ENCODE assay signal across 21 mouse cellular contexts in the genomic region with DNA sequence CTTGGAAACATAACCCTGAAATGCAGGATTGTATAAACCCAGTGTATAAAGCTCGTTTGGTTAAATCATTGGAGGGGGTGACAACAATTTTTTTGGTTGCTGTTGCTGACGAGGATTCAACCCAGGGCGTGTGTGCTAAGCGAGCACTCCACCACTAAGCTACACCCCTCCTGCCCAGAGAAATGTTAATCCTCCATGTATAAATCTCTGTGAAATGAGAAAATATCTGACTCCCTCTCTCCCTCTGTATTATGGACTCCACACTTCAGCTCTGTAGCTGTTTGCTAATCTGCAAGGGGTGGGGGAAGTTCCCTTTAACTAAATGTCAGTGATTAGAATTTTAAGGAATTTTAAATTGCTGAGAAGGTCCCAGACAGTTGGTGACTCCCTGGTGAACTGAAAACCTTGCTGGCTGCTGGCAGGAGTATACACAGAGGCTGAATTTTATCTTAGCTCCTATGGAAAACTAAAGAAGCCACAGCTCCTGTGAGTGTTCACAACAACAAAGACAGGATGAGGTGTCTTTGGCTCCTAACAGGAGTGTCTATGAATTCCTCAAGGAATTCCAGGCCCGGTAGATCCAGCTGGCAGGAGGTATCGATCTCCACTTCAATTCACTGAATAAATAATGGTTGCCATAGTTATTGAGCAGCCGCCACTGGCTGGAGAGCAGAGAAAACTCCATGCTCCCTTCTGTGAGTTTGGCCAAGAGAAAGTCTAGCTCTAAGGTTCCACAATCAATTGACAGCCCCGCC. TPM values are rescaled to one million over a fixed set of nuclear protein-coding genes. Genes with fewer than 3 reads are reported as not detected.
DNase-seq lines count a peak whose midpoint lies in the region; ATAC-seq and TF ChIP-seq lines count a peak whose summit lies in the region.
"Had no signal": no experiment of that assay in that cellular context is flagged by ENCODE, and none has a peak within 500 bp of the region (broad histone marks: within the 10 kb centered on the region; RNA-seq: fewer than 3 reads in every experiment).

No protein-coding gene starts in this region.

- H3K4me1 ChIP-seq in embryonic facial prominence, embryonic 11.5 days (ENCODE audit: control insufficient read depth, insufficient read depth, low read length), result no peaks in the 10 kb centered on the region
- H3K4me1 ChIP-seq in embryonic facial prominence, embryonic 10.5 days, result peaks cover 30% of the 10 kb centered on the region
- peaks cover 8% of the 10 kb centered on the region; the same call in 1 of the 2 replicates for H3K4me1 ChIP-seq in hindbrain, embryonic 15.5 days (replicated peaks)
- peaks cover 7% of the 10 kb centered on the region; the same call in 1 of the 2 replicates for H3K4me1 ChIP-seq in midbrain, embryonic 16.5 days (ENCODE audit: control insufficient read depth, insufficient read depth, low read length)
- H3K4me1 ChIP-seq: liver, embryonic 15.5 days had no signal

- H3K9me3 ChIP-seq in embryonic facial prominence, embryonic 11.5 days (replicated peaks; ENCODE audit: control insufficient read depth, low read length), result no peaks in the 10 kb centered on the region
- no peaks in the 10 kb centered on the region for H3K9me3 ChIP-seq in embryonic facial prominence, embryonic 10.5 days
- no peaks in the 10 kb centered on the region for H3K9me3 ChIP-seq in hindbrain, embryonic 15.5 days
- no peaks in the 10 kb centered on the region for H3K9me3 ChIP-seq in midbrain, embryonic 16.5 days (replicated peaks; ENCODE audit: control insufficient read depth, low read length, poor library complexity, severe bottlenecking)
- H3K9me3 ChIP-seq: G1E; heart, embryonic 15.5 days; limb, embryonic 15.5 days; liver, embryonic 15.5 days had no signal

- H3K4me3 ChIP-seq in embryonic facial prominence, embryonic 11.5 days (ENCODE audit: low read depth, low read length), result no peak overlapping the region
- H3K4me3 ChIP-seq in embryonic facial prominence, embryonic 10.5 days, result no peak overlapping the region
- H3K4me3 ChIP-seq in hindbrain, embryonic 15.5 days, result no peak overlapping the region
- H3K4me3 ChIP-seq in midbrain, embryonic 16.5 days (ENCODE audit: low read depth, low read length), result no peak overlapping the region
- no peak overlapping the region for H3K4me3 ChIP-seq in left cerebral cortex, adult 2 months
- H3K4me3 ChIP-seq: heart, embryonic 15.5 days; limb, embryonic 15.5 days; liver, embryonic 15.5 days had no signal

- H3K27ac ChIP-seq in embryonic facial prominence, embryonic 11.5 days (replicated peaks; ENCODE audit: low read depth, low read length), result no peak overlapping the region
- no peak overlapping the region for H3K27ac ChIP-seq in embryonic facial prominence, embryonic 10.5 days (replicated peaks)
- 0 out of 2 replicates have a peak overlapping the region, but pooled peaks have one; percentile 3 for H3K27ac ChIP-seq in hindbrain, embryonic 15.5 days (replicated peaks)
- peak overlapping the region; percentile 20; the same call in 1 of the 2 replicates for H3K27ac ChIP-seq in midbrain, embryonic 16.5 days (ENCODE audit: low read length)
- no peak overlapping the region for H3K27ac ChIP-seq in left cerebral cortex, adult 2 months
- H3K27ac ChIP-seq: heart, embryonic 15.5 days; kidney, postnatal 0 days; limb, embryonic 15.5 days; liver, embryonic 15.5 days; macrophage had no signal

- no peak for TF ChIP-seq CTCF in left cerebral cortex, adult 2 months (IDR thresholded peaks at IDR 0.05)

- no peak overlapping the region for H3K4me2 ChIP-seq in embryonic facial prominence, embryonic 11.5 days (ENCODE audit: low read depth, low read length)
- H3K4me2 ChIP-seq in hindbrain, embryonic 15.5 days, result no peak overlapping the region
- no peak overlapping the region for H3K4me2 ChIP-seq in midbrain, embryonic 16.5 days (ENCODE audit: low read length)
- H3K4me2 ChIP-seq: heart, embryonic 15.5 days; limb, embryonic 15.5 days; liver, embryonic 15.5 days had no signal

- no peaks in the 10 kb centered on the region for H3K27me3 ChIP-seq in embryonic facial prominence, embryonic 11.5 days (ENCODE audit: control insufficient read depth, insufficient read depth, low read length)
- H3K27me3 ChIP-seq in embryonic facial prominence, embryonic 10.5 days (replicated peaks; ENCODE audit: low read depth, poor library complexity, severe bottlenecking), result no peaks in the 10 kb centered on the region
- H3K27me3 ChIP-seq in hindbrain, embryonic 15.5 days, result no peaks in the 10 kb centered on the region
- no peaks in the 10 kb centered on the region for H3K27me3 ChIP-seq in midbrain, embryonic 16.5 days (ENCODE audit: control insufficient read depth, insufficient read depth, low read depth, low read length)
- H3K27me3 ChIP-seq: heart, embryonic 15.5 days; limb, embryonic 15.5 days had no signal

- no peak for DNase-seq in embryonic facial prominence, embryonic 11.5 days (ENCODE audit: low spot score)
- DNase-seq in embryonic facial prominence, embryonic 10.5 days (ENCODE audit: low spot score), result no peak
- DNase-seq in retina, embryonic 14.5 days (ENCODE audit: low spot score), result peak; percentile 55
- no peak for DNase-seq in retina, postnatal 1 day
- DNase-seq in left cerebral cortex, adult 2 months (ENCODE audit: extremely low spot score in 1 of 2, low spot score in 2 of 2), result no peak
- DNase-seq in heart, postnatal 25 days (ENCODE audit: low spot score), result no peak
- DNase-seq: cerebellum, adult 9-10 months; embryo, embryonic 11 days; gastrocnemius, postnatal 10 days; heart, adult 18-20 months; kidney, adult 18-20 months; right cerebral cortex, adult 18-20 months; thymus, postnatal 14 days had no signal

- peak; percentile 23; the same call in 1 of the 2 replicates for ATAC-seq in embryonic facial prominence, embryonic 11.5 days (replicated peaks; ENCODE audit: insufficient number of reproducible peaks, low FRiP score, low TSS enrichment, low read depth)
- ATAC-seq in hindbrain, embryonic 15.5 days (ENCODE audit: low FRiP score, low read depth), result peak; percentile 45; the same call in 1 of the 2 replicates
- peak; percentile 65; the same call in 1 of the 2 replicates for ATAC-seq in midbrain, embryonic 16.5 days

- H3K36me3 ChIP-seq in embryonic facial prominence, embryonic 11.5 days (replicated peaks; ENCODE audit: control insufficient read depth, insufficient read depth, low read depth, low read length), result no peaks in the 10 kb centered on the region
- no peaks in the 10 kb centered on the region for H3K36me3 ChIP-seq in embryonic facial prominence, embryonic 10.5 days (replicated peaks)
- H3K36me3 ChIP-seq in hindbrain, embryonic 15.5 days, result no peaks in the 10 kb centered on the region
- no peaks in the 10 kb centered on the region for H3K36me3 ChIP-seq in midbrain, embryonic 16.5 days (ENCODE audit: control insufficient read depth, insufficient read depth, low read length)
- H3K36me3 ChIP-seq: G1E; heart, embryonic 15.5 days; limb, embryonic 15.5 days; liver, embryonic 15.5 days had no signal

- WGBS in embryonic facial prominence, embryonic 11.5 days, result 61% methylated on average over 8 of the region's 8 CpGs
- WGBS in embryonic facial prominence, embryonic 10.5 days, result 60% methylated on average over 8 of the region's 8 CpGs
- WGBS in hindbrain, embryonic 15.5 days, result 54% methylated on average over 8 of the region's 8 CpGs
- 24% methylated on average over 8 of the region's 8 CpGs for WGBS in midbrain, embryonic 16.5 days

- intact Hi-C loops in left cerebral cortex, adult 2 months (cut with DNase I), result no loop called here
- intact Hi-C loops in heart, postnatal 25 days (cut with DNase I), result no loop called here

- no peak overlapping the region for H3K9ac ChIP-seq in embryonic facial prominence, embryonic 11.5 days (replicated peaks; ENCODE audit: low read length)
- H3K9ac ChIP-seq in hindbrain, embryonic 15.5 days, result no peak overlapping the region
- no peak overlapping the region for H3K9ac ChIP-seq in midbrain, embryonic 16.5 days (ENCODE audit: low read depth, low read length)
- H3K9ac ChIP-seq: heart, embryonic 15.5 days; limb, embryonic 15.5 days; liver, embryonic 15.5 days had no signal

RNA-seq across cellular contexts. Expression of a gene that starts 34.5 kb away (rescaled TPM):
- polyA plus RNA-seq in embryonic facial prominence, embryonic 11.5 days (2014; fragmentation: Nextera tagmentation; extraction: Ambion mirVana), result 0.20 and 0.25 TPM in 2 replicates
- polyA plus RNA-seq in embryonic facial prominence, embryonic 10.5 days (2016; fragmentation: Nextera tagmentation; extraction: Ambion mirVana), result 0.17 and 0.19 TPM in 2 replicates
- 2.2 and 2.3 TPM in 2 replicates for polyA plus RNA-seq in hindbrain, embryonic 15.5 days (2015; fragmentation: Nextera tagmentation; extraction: Ambion mirVana)
- 1.4 and 1.6 TPM in 2 replicates for polyA plus RNA-seq in midbrain, embryonic 16.5 days (2015; fragmentation: Nextera tagmentation; extraction: Ambion mirVana)
- 10 to 100 TPM; 23.9 to 53.9 TPM for total RNA-seq in left cerebral cortex, adult 2 months (2021)
- total RNA-seq in heart, postnatal 25 days (2021), result 1 to 10 TPM; 2.5 to 5.9 TPM
- polyA plus RNA-seq: liver, embryonic 15.5 days had no signal

RNA-seq across cellular contexts. Expression of a gene that starts 45.3 kb away (rescaled TPM):
- polyA plus RNA-seq in embryonic facial prominence, embryonic 11.5 days (2014; fragmentation: Nextera tagmentation; extraction: Ambion mirVana), result 32.1 and 32.2 TPM in 2 replicates
- 22.3 and 24.2 TPM in 2 replicates for polyA plus RNA-seq in embryonic facial prominence, embryonic 10.5 days (2016; fragmentation: Nextera tagmentation; extraction: Ambion mirVana)
- 24.1 and 24.7 TPM in 2 replicates for polyA plus RNA-seq in hindbrain, embryonic 15.5 days (2015; fragmentation: Nextera tagmentation; extraction: Ambion mirVana)
- 27.4 and 28.8 TPM in 2 replicates for polyA plus RNA-seq in midbrain, embryonic 16.5 days (2015; fragmentation: Nextera tagmentation; extraction: Ambion mirVana)
- 10 to 100 TPM; 21.1 to 21.6 TPM for total RNA-seq in left cerebral cortex, adult 2 months (2021)
- 10 to 100 TPM; 22.6 to 28.7 TPM for total RNA-seq in heart, postnatal 25 days (2021)

Comparison
In these comparisons a context has a peak if more than half of its experiments do, and no peak if none do; other contexts are left out.
1. H3K27ac ChIP-seq: peak in hindbrain, embryonic 15.5 days (single experiment) and midbrain, embryonic 16.5 days (single experiment); none in embryonic facial prominence, embryonic 11.5 days (single experiment), embryonic facial prominence, embryonic 10.5 days (single experiment) and left cerebral cortex, adult 2 months (single experiment).
2. Peak in every context shown above with its lines, with median percentiles within 50 percentile points of each other: ATAC-seq.